Mouse (Mus musculus) embryonic facial prominence, embryonic 11.5 days (tissue): ENCODE measurements around the gene Gm42372. TPM values are rescaled to one million over a fixed set of nuclear protein-coding genes. Genes with fewer than 3 reads are reported as not detected.

Source experiments
- ATAC-seq: fragments of 200-750 bp; cut with Nextera tagmentation; replicated peaks from 2 replicates; pipeline ENCODE4 v1.8.0; 2017; ENCODE audit warnings: low read depth; ENCODE audit not compliant: insufficient number of reproducible peaks, low FRiP score, low TSS enrichment
- DNase-seq: peaks from one replicate; pipeline ENCODE4 v3.0.0-alpha.2; 2015; ENCODE audit warnings: low spot score
- H3K27ac ChIP-seq: fragments of 300-500 bp; sonication (generic); replicated peaks from 2 replicates; pipeline ENCODE4 v1.5.1; 2014; ENCODE audit warnings: mild to moderate bottlenecking, low read depth, low read length, control low read depth
- H3K27me3 ChIP-seq: fragments of 300-500 bp; sonication (generic); 2 replicates; pipeline ENCODE4 v1.6.1; 2014; ENCODE audit warnings: mild to moderate bottlenecking, low read length, moderate library complexity, mixed read lengths; ENCODE audit not compliant: control insufficient read depth, insufficient read depth
- H3K36me3 ChIP-seq: fragments of 300-500 bp; sonication (generic); replicated peaks from 2 replicates; pipeline ENCODE4 v1.6.1; 2014; ENCODE audit warnings: low read depth, mild to moderate bottlenecking, low read length, moderate library complexity, mixed read lengths; ENCODE audit not compliant: control insufficient read depth, insufficient read depth
- H3K4me1 ChIP-seq: fragments of 300-500 bp; sonication (generic); 2 replicates; pipeline ENCODE4 v1.6.1; 2014; ENCODE audit warnings: low read length, mixed read lengths; ENCODE audit not compliant: control insufficient read depth, insufficient read depth
- H3K4me2 ChIP-seq: fragments of 300-500 bp; sonication (generic); 2 replicates; pipeline ENCODE4 v1.6.1; 2014; ENCODE audit warnings: low read depth, mild to moderate bottlenecking, control low read depth, low read length, moderate library complexity
- H3K4me3 ChIP-seq: fragments of 300-500 bp; sonication (generic); 2 replicates; pipeline ENCODE4 v1.5.1; 2014; ENCODE audit warnings: low read depth, low read length, control low read depth
- H3K9ac ChIP-seq: fragments of 300-500 bp; sonication (generic); replicated peaks from 2 replicates; pipeline ENCODE4 v1.6.1; 2014; ENCODE audit warnings: mild to moderate bottlenecking, control low read depth, low read length
- H3K9me3 ChIP-seq: fragments of 300-500 bp; sonication (generic); replicated peaks from 2 replicates; pipeline ENCODE4 v1.6.1; 2016; ENCODE audit warnings: mild to moderate bottlenecking, low read length, inconsistent platforms, mixed read lengths; ENCODE audit not compliant: control insufficient read depth
- WGBS: fragments of 180-500 bp; shearing (Covaris S2); extraction: QIAGEN DNeasy Blood & Tissue Kit; methylation state at CpG from one replicate; pipeline ENCODE4 v1.1.7; 2014; 5-methylcytosine and 5-hydroxymethylcytosine counted together
- polyA plus RNA-seq: library from polyadenylated mRNA; unstranded; fragments of >200 nt; fragmentation: Nextera tagmentation; extraction: Ambion mirVana; gene quantifications from 2 replicates; pipeline ENCODE4 v1.2.1, GENCODE M21; 2014

Gm42372 gene
- 0.52 and 0.63 TPM in 2 replicates for polyA plus RNA-seq

DNA sequence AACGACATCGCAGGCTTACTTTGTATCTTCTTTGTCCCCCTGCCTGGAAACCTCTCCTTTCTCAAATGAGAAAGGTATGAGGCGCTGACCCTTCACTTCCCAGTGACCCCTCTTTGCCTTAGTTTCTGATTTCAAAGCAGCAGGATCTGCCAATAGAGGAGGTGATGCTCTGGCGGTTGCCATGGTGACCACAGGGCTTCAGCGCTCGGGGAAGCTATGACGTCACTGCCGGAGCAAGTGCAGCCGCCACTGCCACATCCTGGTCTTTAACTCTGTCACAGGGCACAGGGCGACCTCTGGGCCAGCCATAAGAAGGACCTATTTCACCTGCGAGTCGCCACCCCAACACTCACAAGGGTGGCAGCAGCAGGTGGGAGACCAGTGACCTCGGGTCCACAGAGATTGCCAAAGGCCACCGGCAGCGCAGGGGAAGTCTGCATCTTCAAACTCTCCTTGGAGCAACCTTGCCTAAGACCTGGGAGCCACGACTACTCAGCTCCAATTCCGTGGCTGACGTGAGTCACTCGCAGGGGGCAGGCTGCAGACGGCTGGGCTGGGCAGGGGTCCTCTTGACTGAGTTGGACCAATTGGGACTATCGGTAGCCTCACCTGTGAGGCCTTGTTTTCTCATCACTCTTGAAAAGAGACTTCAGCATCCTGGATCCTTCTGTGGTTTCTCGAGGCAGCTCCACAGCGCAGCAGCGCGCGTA is at the start of gene Gm42372:
Gene Gm42372, plus strand, starts transcription at position 228 of the 710 bp plus-strand sequence.
- no peaks in the 10 kb centered on the region for H3K27me3 ChIP-seq
- ATAC-seq (0 out of 2 replicates have a peak, but pooled peaks have one; percentile 26), DNase-seq (peak; percentile 91)
- H3K4me3 ChIP-seq: peak within 1 kb of the TSS; percentile 15
- H3K4me1 ChIP-seq: peaks cover 8% of the 10 kb centered on the region; the same call in 1 of the 2 replicates
- H3K9me3 ChIP-seq: no peaks in the 10 kb centered on the region
- 0 out of 2 replicates have a peak within 1 kb of the TSS, but pooled peaks have one; percentile 2 for H3K9ac ChIP-seq
- no peaks in the 10 kb centered on the region for H3K36me3 ChIP-seq
- H3K27ac ChIP-seq: no peak within 1 kb of the TSS
- WGBS: 20% methylated on average over 26 of the region's 26 CpGs
- peak within 1 kb of the TSS; percentile 47 for H3K4me2 ChIP-seq

DNA sequence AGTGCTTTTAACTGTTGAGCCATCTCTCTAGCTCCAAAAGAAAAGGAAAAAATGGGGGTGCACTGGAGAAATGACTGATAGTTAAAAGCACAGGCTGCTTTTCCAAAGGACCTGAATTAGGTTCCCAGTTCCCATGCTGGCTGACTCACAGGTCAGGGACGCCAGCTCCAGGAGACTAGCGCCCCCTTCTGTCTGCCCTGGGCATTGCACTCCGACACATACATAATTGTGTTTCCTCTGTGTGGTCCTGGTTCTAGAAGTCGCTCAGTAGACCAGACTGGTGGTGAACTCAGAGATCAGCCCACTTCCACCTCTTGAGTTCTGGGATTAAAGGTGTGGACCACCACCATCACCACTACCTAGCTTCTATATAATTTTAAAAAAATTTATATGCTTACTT is 45.6 kb upstream of the Gm42372 start:
- H3K9me3 ChIP-seq: no peaks in the 10 kb centered on the region
- no peak for ATAC-seq
- H3K4me3 ChIP-seq: no peak overlapping the region
- H3K4me1 ChIP-seq: no peaks in the 10 kb centered on the region
- no peaks in the 10 kb centered on the region for H3K36me3 ChIP-seq
- 49% methylated on average over 4 of the region's 4 CpGs for WGBS
- no peaks in the 10 kb centered on the region for H3K27me3 ChIP-seq
- DNase-seq: no peak
- H3K4me2 ChIP-seq: no peak overlapping the region
- H3K27ac ChIP-seq: no peak overlapping the region
- H3K9ac ChIP-seq: no peak overlapping the region

DNA sequence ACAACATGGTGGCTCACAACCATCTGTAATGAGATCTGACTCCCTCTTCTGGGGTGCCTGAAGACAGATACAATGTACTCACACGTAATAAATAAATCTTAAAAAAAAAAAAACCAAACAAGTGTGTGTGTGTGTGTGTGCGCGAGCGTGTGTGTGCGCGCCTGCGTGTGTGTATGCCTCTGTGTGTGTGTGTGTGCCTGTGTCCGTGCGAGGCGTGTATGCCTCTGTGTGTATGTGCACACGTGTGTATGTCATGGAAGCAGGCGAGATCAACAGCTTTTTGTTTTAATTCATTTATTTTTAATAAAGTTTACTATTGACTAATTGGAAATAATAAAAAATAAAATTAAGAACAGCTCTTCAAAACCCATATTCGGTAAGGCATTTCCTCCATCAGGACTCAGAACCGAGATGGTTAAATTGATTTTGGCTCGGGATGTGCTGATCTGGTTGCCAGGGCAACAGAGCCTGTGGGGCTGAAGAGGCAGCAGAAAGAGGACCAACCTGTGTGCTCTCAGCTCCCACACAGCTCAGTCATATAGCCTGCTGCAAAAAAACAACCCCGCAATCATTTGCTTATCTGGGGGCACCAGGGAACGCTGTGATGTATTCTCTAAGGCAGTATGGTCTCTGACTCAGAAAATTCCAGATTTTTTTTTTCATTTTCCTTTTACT is 44.6 kb upstream of the Gm42372 start:
- no peaks in the 10 kb centered on the region for H3K36me3 ChIP-seq
- no peak overlapping the region for H3K27ac ChIP-seq
- no peak overlapping the region for H3K9ac ChIP-seq
- DNase-seq (peak; percentile 58), ATAC-seq (no peak)
- H3K4me2 ChIP-seq: no peak overlapping the region
- no peaks in the 10 kb centered on the region for H3K9me3 ChIP-seq
- no peaks in the 10 kb centered on the region for H3K27me3 ChIP-seq
- WGBS: 73% methylated on average over 17 of the region's 17 CpGs
- H3K4me3 ChIP-seq: no peak overlapping the region
- H3K4me1 ChIP-seq: no peaks in the 10 kb centered on the region

DNA sequence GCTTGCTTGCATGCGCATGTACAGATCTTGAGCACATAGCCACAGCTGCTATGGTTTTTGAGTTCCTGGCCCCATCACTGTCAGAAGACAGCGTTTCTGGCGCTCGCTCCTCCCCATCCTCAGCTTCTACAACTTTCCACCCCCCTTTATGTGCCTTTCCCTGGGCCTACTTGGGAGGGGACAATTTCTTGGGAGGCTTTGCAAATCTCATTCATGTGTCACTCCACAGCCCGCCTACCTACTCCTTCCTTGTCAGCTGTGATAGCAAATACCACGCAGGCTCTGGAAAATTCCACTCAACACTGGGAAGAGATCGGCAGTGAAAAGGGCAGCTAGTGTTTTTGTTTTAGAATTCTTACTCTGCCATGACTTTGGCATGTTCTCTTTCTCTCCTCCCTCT is 42.6 kb upstream of the Gm42372 start:
- no peak overlapping the region for H3K4me2 ChIP-seq
- H3K36me3 ChIP-seq: no peaks in the 10 kb centered on the region
- H3K4me3 ChIP-seq: no peak overlapping the region
- no peak overlapping the region for H3K27ac ChIP-seq
- no peaks in the 10 kb centered on the region for H3K9me3 ChIP-seq
- no peaks in the 10 kb centered on the region for H3K4me1 ChIP-seq
- H3K27me3 ChIP-seq: peaks cover 3% of the 10 kb centered on the region
- DNase-seq: no peak
- H3K9ac ChIP-seq: no peak overlapping the region
- 50% methylated on average over 7 of the region's 7 CpGs for WGBS
- ATAC-seq: no peak

DNA sequence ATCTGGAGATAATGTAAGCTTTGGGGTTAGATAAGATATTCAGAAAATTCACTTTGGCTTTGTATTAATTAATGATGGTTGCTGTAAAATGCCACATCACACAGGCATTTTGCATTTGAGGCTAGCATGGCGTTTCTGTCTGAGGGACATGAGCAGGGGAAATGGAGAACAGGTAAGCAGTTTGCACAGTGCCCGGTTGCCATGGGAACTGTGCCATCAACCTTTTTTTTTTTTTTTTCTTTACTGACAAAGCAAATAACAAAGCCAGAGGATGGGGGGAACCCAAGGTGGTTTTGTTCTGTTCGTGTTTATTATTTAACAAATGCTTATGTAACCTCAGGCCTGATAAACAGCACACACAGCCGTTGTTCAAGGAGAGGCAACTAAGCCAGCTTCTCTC is 40.0 kb upstream of the Gm42372 start:
- Histone ChIP-seq H3K4me1 (peaks cover 11% of the 10 kb centered on the region), H3K9ac (no peak overlapping the region), H3K27me3 (peaks cover 28% of the 10 kb centered on the region), H3K4me2 (no peak overlapping the region), H3K4me3 (no peak overlapping the region), H3K27ac (no peak overlapping the region), H3K9me3 (no peaks in the 10 kb centered on the region), H3K36me3 (no peaks in the 10 kb centered on the region)
- DNase-seq (no peak), ATAC-seq (no peak)
- 61% methylated on average over 4 of the region's 4 CpGs for WGBS

DNA sequence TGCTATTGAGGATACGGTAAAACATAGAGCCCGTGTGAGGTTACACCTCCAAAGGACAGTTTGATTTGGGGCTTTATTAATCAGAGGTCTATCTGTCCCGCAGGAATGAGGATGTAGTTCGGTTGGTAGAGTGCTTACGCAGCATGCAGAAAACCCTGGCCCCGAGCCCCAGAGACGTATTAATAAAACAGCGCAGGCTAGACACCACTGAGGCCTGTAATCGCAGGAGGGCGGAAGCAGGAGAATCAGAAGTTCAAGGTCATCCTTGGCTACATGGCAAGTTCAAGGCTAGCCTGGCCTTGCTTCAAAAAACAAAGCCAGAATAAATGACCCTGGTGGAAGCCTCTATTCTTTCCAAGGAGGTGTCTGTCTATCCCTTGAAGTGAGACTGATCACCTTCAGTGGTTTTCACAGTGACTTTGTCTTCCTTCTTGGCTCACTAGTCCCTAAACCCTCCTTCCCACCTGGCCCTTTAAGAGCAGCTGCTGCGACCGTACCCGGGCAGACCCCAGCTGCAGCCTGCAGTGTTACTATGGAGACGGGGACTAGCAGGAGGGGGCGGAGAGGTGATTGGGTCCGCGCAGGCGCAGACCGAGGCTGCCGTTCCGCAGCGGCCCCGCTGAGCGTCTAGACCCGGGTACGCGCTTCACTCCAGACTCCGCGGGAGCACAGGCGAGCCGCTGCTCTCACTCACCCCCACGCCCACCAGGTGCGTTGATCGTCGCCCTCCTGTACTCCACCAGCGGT is 38.7 kb upstream of the Gm42372 start, which contains the start of gene Pnmal2:
Gene Pnmal2, plus strand, starts transcription at position 622 of the 747 bp plus-strand sequence.
- Histone ChIP-seq H3K36me3 (no peaks in the 10 kb centered on the region), H3K4me1 (peaks cover 11% of the 10 kb centered on the region), H3K4me3 (peak within 1 kb of the TSS; percentile 63), H3K27me3 (peaks cover 41% of the 10 kb centered on the region), H3K9me3 (no peaks in the 10 kb centered on the region), H3K9ac (peak within 1 kb of the TSS; percentile 80), H3K27ac (no peak within 1 kb of the TSS), H3K4me2 (peak within 1 kb of the TSS; percentile 87)
- peak; percentile 95 for DNase-seq
- ATAC-seq: peak; percentile 88
- WGBS: 14% methylated on average over 36 of the region's 36 CpGs

DNA sequence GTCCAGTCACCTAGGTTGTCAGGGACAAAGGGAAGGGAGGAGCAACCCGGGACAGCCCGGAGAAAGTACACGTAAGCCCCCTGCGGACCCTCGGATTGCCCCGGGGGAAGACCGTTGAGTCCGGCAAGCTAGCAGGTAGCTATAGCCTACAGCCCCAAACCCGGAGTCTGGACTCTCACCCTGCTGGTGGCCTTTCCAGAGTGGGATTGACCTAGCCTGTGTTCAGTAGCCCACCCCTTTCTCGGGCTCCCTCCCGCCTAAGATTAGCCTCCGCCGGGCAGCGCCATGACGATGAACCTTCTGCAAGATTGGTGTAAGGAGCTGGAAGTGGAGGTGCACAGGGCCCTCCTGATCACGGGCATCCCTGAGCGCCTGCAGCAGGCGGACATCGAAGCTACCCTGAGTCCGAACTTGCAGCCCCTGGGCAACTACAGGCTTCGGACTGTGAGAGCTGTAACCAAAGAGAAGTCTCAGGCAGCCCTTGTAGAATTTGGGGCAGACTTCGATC is 38.0 kb upstream of the Gm42372 start:
- Histone ChIP-seq H3K27me3 (peaks cover 46% of the 10 kb centered on the region), H3K36me3 (no peaks in the 10 kb centered on the region), H3K4me2 (peak overlapping the region; percentile 87), H3K9ac (peak overlapping the region; percentile 80), H3K4me1 (peaks cover 11% of the 10 kb centered on the region), H3K9me3 (no peaks in the 10 kb centered on the region), H3K27ac (no peak overlapping the region), H3K4me3 (peak overlapping the region; percentile 63)
- ATAC-seq (no peak), DNase-seq (no peak)
- 1% methylated on average over 22 of the region's 22 CpGs for WGBS
